Mouse (Mus musculus) ovary, postnatal 14 days (tissue): Measurements from ENCODE around the gene Ugdh.
A peak's percentile ranks its signal among the peaks of the same experiment; 100 is the strongest.

ENCODE experiments used
- DNase-seq: peaks from one replicate; pipeline ENCODE4 v3.0.0; 2022; ENCODE audit warnings: low spot score

The Ugdh gene

GRCm38 (mm10) chr5:65428321-65428720, 7.4 kb downstream of the Ugdh start:
- DNase-seq: no peak

- DNase-seq: no peak
These were observed 10.5 kb downstream of the Ugdh start for GRCm38 (mm10) chr5:65425251-65425650.

GRCm38 (mm10) chr5:65424215-65424614, 11.5 kb downstream of the Ugdh start:
- DNase-seq: no peak

GRCm38 (mm10) chr5:65422803-65423202, 12.9 kb downstream of the Ugdh start:
- DNase-seq: no peak

GRCm38 (mm10) chr5:65420822-65421221, 14.9 kb downstream of the Ugdh start:
- no peak for DNase-seq

- no peak for DNase-seq
These were observed 16.6 kb downstream of the Ugdh start for GRCm38 (mm10) chr5:65419136-65419535.

GRCm38 (mm10) chr5:65415653-65416458, 19.9 kb downstream of the Ugdh start:
- DNase-seq: no peak

GRCm38 (mm10) chr5:65407989-65408388, 27.8 kb downstream of the Ugdh start:
- DNase-seq: no peak

- peak; percentile 79 for DNase-seq
These were observed 34.3 kb downstream of the Ugdh start for GRCm38 (mm10) chr5:65401251-65401994.

GRCm38 (mm10) chr5:65394425-65394824, 41.3 kb downstream of the Ugdh start:
- no peak for DNase-seq

- no peak for DNase-seq
These were observed 44.0 kb downstream of the Ugdh start for GRCm38 (mm10) chr5:65391753-65392152.

- DNase-seq: peak; percentile 99
These were observed 44.8 kb downstream of the Ugdh start, which contains the start of the genes Rpl9 and Lias for GRCm38 (mm10) chr5:65390648-65391644. Gene Rpl9 (minus strand): TSS chr5:65391444. Gene Lias (plus strand): TSS chr5:65391497.

GRCm38 (mm10) chr5:65387008-65387867, 48.5 kb downstream of the Ugdh start:
- no peak for DNase-seq

- no peak for DNase-seq
These were observed 50.0 kb downstream of the Ugdh start for GRCm38 (mm10) chr5:65385704-65386103.

GRCm38 (mm10) chr5:65374746-65375145, 61.0 kb downstream of the Ugdh start:
- no peak for DNase-seq

- no peak for DNase-seq
These were observed 64.2 kb downstream of the Ugdh start for GRCm38 (mm10) chr5:65371551-65371950.

- DNase-seq: no peak
These were observed 67.9 kb downstream of the Ugdh start for GRCm38 (mm10) chr5:65367837-65368236.
